Mouse (Mus musculus): Measurements from ENCODE around the gene Camta1.

Gene Camta1

DNA sequence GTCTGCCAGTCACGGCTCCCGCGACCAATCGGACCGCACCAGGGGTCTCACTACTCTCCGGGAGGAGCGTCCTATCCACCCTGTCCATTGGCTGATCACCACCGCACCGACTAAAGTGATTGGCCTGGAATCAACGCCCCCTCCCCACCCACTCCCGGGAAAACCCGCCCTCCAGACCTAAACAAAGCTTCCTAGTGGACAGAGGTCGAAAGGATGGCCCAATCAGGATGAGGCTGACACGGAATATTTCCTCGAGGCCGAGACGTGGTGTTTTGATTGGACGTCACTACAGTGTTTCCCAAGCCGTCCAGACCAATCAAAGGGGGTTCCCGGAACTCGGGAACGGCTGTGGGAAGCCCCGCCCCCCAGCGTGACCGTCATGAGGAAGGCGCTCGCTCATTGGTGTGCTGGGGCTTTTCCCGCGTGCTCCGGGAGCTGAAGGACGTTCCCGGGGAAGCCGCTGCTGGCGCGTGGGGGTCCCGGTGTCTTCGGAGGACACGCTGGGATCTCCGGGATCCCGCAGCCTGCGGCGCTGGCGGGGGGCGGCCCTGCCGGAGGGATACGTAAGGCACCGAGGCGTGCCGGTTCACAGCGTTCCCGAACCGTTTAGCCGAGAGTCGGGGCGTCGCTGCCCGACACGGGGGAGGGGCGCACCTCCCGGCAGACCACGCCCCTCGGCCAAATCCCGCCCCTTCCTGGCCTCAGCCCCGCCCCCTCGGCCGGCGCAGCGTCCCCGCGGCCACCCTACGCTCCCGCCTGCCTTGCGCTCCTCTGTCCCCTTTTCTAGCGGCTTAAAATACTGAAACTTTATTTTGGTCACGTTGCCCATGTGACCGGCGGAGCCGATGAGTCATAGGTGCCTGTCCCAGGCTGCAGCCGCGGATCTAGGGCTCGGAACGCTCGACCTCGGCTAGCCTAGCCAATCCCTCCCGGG is at the start of gene Camta1:
Gene Camta1 (minus strand): TSS at position 71 of the 934 bp plus-strand sequence.
- DNase-seq = peak; percentile 99

GRCm38 (mm10) chr4:151908809-151909208 is 47.1 kb upstream of the Camta1 start:
- DNase-seq = no peak

- no peak for DNase-seq
These were observed 46.1 kb upstream of the Camta1 start for GRCm38 (mm10) chr4:151907577-151908343.

DNA sequence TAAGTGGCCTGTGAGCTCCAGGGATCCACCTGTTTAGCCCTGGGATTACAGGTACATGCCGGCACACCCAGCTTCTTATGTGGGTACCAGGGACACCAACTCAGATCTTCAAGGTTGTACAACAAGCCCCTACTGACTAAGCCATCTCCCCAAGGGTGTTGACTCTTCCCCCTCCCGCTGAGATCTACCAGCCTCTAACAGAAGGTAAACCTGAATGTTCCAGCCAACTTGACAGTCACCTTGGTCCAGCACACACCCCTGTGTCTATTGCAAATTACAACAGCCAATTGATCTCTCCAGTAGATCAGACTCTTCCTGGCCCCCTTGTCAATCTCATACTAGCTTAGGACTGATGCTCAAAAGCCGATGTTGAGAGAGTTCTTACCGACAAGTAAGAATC is 43.9 kb upstream of the Camta1 start:
- no peak for DNase-seq

GRCm38 (mm10) chr4:151904098-151904497 is 42.4 kb upstream of the Camta1 start:
- no peak for DNase-seq

DNA sequence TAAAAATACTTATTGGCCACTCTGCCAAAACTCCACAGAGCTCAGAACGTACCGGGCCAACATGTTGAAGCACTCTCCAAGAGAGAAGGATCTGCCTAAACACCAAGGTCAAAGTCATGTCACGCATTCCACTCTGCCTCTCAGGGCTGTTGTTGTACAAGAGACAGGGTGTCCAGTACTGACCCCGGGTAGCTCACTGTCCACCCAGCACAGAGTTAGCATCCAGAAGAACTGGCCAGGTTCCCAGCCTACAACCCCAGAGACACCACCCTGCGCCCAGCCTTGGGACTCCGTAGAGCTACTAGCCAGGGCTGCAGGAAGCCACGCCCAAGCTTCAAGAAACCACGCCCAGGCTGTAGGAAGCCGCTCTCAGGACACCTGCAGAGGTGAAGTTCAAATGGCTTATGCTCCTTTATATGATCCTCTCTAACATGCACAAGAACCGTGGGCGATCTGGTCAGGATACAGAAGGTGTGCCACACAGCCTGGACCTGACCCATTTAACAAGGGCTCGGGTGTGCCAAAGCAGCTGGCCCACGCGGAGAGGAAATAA is 41.1 kb upstream of the Camta1 start:
- DNase-seq = no peak

GRCm38 (mm10) chr4:151902046-151902688 is 40.5 kb upstream of the Camta1 start:
- no peak for DNase-seq

GRCm38 (mm10) chr4:151901422-151901821 is 39.7 kb upstream of the Camta1 start:
- DNase-seq = peak; percentile 36 to 43

GRCm38 (mm10) chr4:151900735-151901134 is 39.1 kb upstream of the Camta1 start:
- DNase-seq = no peak

DNA sequence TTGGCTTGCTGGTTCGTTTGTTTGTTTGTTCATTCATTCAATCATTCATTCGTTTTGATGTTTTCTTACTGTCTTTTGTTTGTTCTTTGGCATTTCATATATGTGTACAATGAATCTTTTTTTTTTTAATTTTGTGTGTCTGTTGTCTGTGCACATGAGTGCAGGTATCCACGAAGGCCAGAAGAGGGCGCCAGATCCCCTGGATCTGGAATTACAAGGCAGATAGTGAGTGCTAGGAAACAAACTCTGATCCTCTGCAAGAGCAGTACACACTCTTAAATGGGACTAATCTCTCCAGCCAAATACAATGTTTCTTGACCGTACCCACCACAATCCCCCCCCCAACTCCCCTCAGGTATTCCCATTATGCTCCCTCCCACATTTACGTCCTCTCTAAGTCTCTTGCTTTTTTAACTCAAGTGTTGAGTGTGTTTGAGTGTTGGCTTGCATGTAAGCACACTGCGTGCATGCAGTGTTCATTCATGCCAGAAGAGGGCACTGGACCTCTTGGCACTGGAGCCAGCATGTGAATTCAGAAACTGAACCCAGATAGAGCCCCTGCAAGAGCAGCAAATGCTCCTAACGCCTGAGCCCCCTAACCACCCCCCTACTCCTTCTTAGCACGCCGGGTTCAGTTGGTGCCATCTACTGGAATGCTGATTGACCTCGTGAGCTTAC is 38.2 kb upstream of the Camta1 start:
- DNase-seq = no peak

DNA sequence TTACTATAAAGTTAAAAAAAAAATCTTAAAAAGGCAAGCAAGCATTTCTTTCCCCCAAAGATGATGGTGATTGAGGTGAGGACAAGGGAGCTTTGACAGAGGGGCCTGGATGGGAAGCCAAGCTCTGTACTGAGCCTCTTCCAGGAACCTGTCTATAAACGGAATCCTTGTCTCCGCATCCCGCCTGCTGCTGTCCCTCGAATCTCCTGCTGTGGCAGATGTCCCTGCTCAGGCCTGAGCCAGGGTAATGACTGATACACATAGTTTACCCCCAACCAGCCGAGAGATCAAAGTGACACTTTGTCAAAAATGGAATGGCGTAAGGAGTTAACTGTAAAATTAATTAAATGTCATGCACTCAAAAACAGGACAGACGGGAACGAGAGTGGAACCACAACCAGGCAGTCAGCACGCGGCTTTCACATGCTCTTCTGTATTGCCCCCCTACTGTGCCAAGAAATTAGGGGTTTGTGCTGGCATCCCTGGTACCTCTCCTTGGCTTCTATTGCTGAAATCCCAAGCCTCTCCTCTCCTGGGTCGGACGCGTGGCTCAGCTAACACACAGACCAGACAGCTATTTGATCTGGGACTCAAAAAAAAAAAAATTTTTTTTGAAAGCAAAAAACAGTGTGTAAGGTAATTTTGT is 37.0 kb upstream of the Camta1 start:
- DNase-seq = no peak

DNA sequence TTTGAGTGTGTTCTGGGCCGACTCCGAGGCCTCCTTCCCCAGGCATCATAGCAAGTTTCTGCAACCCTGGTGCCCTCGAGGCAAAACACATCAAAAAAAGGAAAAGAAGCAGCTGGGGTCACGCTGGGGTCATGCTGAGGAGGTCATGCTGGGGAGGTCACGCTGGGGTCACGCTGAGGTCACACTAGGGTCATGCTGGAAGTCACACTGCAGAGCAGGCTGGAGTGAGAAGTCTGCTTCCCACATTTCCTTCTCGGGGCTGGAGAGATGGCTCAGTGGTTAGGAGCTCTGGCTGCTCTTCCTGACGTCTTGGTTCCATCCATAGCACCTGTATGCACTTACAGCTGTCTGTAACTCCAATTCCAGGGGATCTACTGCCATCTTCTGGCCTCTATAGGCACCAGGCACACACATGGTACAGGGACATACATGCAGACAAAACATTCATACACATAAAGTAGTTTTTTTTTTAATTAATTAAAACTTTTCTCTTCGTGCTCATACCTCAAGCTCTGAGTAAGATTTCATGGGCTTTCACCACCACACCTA is 35.5 kb upstream of the Camta1 start:
- DNase-seq = no peak

GRCm38 (mm10) chr4:151895624-151896023 is 33.9 kb upstream of the Camta1 start:
- DNase-seq = no peak

GRCm38 (mm10) chr4:151894926-151895325 is 33.2 kb upstream of the Camta1 start:
- DNase-seq = no peak

GRCm38 (mm10) chr4:151893241-151893640 is 31.6 kb upstream of the Camta1 start:
- DNase-seq = no peak

- DNase-seq = no peak
These were observed 19.9 kb upstream of the Camta1 start for GRCm38 (mm10) chr4:151881590-151881989.

- peak; percentile 10 to 11 for DNase-seq
These were observed 18.5 kb upstream of the Camta1 start for GRCm38 (mm10) chr4:151880044-151880690.

GRCm38 (mm10) chr4:151876400-151876799 is 14.7 kb upstream of the Camta1 start:
- DNase-seq = no peak

DNA sequence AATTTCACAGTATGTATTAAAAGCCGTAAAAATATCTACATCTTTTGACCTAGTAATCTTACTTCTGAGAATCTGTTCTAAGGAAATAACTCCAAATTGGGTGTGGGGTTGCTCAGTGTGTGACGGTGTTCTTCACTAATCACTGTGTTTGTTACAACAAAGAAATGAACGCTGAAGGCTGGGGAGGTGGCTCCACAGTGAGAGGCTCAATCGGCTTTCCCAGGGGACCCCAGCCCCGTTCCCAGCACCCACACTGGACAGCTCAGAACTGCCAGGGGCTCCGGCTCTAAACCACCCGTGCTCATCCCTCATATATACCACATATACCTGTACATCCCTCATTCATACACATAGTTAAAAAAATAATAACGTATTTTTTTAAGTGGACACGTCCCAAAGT is 1.8 kb upstream of the Camta1 start:
- no peak for DNase-seq

DNA sequence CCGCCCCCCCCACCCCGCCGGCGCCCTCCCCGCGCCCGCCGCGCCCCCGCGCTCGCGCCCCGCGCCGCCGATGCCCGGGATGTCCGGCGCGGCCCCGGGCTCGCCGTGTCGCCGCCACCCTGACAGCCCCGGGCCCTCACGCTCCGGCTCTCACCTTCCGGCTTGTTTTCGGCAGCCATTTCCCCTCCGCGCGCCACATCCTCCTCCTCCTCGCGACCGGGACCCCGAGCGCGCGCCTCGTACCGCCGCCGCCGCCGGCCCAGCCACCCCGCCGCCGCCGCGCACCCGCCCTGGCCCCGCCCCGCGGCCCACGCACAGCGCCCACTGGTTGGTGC is 238 bp downstream of the Camta1 start:
- no peak for DNase-seq

All from B cell, adult 2 months (primary cell).